Mouse (Mus musculus): ENCODE results near the gene Siglecf. TPM values are rescaled to one million over a fixed set of nuclear protein-coding genes. Genes with fewer than 3 reads are reported as not detected.
A peak's percentile ranks its signal among the peaks of the same experiment; 100 is the strongest.
"Not testable (repeated sequence)": the region's sequence is repeated elsewhere in the genome, so short reads cannot be mapped to it uniquely, and the experiment has no call there.

Siglecf gene
- total RNA-seq (2015; ENCODE audit: low replicate concordance) (6.3 and 10.5 TPM in 2 replicates), total RNA-seq (2017; ENCODE audit: low replicate concordance) (1.8 and 2.9 TPM in 2 replicates)

- ATAC-seq (replicated peaks; ENCODE audit: low FRiP score, poor library complexity, severe bottlenecking): no peak
These were observed at the start of gene Siglecf for GRCm38 (mm10) chr7:43351154-43351553. Siglecf (plus strand) TSS chr7:43351341.

GRCm38 (mm10) chr7:43305235-43305634 lies 45.9 kb upstream of the Siglecf start:
- no peak for ATAC-seq (replicated peaks; ENCODE audit: low FRiP score, poor library complexity, severe bottlenecking)

- ATAC-seq (replicated peaks; ENCODE audit: low FRiP score, poor library complexity, severe bottlenecking): no peak
These were observed 42.1 kb upstream of the Siglecf start for GRCm38 (mm10) chr7:43309069-43309468.

DNA sequence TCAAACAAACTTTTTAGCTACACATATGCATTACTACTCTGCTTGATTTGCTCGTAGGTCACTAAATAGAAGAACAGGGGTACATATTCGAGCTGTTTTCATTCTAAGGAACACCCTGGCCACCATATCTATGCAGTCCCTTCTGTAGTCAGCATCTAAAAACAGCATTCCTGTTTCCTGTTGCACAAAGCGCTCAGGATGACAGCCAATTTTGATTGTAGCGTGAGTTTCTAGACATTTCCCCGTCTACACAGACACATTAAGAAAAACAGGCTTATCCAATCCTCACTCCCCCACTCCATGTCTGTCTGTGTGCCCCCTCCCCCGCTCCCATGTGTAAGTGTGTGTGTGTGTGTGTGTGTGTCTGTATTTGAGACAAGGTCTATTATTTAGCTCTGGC lies 39.5 kb upstream of the Siglecf start:
- ATAC-seq (replicated peaks; ENCODE audit: low FRiP score, poor library complexity, severe bottlenecking): no peak

- peak; percentile 60 for ATAC-seq (replicated peaks; ENCODE audit: low FRiP score, poor library complexity, severe bottlenecking)
These were observed 38.6 kb upstream of the Siglecf start for GRCm38 (mm10) chr7:43312386-43313012.

DNA sequence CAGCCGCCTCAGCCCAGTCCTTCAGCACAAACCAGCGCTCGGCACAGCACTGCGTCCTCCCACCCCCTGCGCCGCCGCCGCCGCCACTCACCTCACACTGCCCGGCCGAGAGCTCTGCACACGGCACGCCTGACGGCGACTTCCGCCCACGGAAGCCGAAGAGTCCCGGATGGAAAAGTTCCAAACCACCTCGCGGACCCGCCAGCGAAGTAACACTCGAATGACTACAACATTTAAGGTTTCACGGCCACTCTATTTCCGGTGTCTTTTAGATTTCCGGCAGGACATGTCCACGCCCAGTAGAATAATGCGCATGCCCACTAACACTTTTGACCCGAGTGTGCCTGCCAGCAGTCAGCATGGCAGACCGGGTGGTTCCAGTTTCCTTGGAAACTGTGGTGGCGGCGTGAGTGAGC lies 38.1 kb upstream of the Siglecf start, which contains the start of gene Zfp715:
Gene Zfp715 (minus strand): TSS at position 282 of the 416 bp plus-strand sequence.
- peak; percentile 95 for ATAC-seq (replicated peaks; ENCODE audit: low FRiP score, poor library complexity, severe bottlenecking)

- no peak for ATAC-seq (replicated peaks; ENCODE audit: low FRiP score, poor library complexity, severe bottlenecking)
These were observed 24.8 kb upstream of the Siglecf start for GRCm38 (mm10) chr7:43326223-43326780.

DNA sequence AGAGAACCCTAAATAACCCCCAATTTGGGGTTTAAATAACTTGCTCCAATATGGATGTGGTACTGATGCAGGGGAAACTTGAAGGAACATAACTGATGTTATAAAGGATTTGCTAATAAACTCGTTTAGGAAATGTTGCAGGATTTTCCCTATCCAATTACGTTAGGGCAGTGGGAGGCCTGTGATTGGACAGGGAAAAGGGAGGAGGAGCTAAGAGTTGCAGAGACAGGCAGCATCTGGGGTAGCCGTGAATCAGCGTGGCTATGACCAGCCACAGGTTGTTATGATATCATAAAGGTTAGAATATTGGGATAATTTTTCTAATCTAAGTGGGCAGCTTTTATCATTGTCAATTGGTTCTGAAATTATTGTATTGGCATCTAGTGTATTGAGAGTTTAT lies 23.0 kb upstream of the Siglecf start:
- ATAC-seq (replicated peaks; ENCODE audit: low FRiP score, poor library complexity, severe bottlenecking): no peak

DNA sequence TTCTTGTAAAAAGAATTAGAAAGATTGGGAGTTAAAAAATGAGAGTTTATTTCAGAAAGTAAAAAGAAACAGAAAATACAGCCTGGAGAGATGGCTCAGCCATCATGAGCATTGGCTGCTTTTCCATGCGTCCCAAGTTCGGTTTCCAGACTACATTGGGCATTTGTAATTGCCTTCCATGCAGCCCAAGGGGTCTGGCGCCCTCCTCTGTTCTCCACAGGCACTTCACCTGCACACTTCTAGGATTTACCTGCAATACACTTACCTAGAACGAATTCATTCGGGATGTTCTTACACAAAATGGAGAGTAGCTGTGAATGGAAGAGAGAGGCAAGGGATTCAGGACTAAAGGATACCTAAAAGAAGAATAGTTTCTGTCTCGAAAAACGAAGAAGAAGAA lies 17.9 kb upstream of the Siglecf start:
- no peak for ATAC-seq (replicated peaks; ENCODE audit: low FRiP score, poor library complexity, severe bottlenecking)

DNA sequence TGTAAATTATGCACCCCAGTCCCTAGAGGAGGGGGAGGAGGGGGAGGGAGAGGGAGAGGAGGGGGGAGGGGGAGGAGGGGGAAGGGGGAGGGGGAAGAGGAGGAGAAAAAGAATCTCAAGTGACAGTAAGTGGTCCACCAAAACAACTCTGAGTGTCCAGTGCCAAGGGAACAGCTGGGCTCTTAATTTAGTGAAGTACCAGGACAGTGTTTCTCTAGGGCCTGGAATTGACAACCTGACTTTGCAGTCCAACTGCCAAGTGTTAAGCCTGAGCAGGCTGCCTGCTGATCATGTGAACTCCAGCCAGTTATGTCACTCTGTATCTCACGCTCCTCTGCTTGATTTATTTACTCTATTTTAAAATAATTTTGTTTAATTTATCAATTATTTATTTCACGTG lies 17.2 kb upstream of the Siglecf start:
- ATAC-seq (replicated peaks; ENCODE audit: low FRiP score, poor library complexity, severe bottlenecking): no peak

GRCm38 (mm10) chr7:43340771-43341170 lies 10.4 kb upstream of the Siglecf start:
- no peak for ATAC-seq (replicated peaks; ENCODE audit: low FRiP score, poor library complexity, severe bottlenecking)

GRCm38 (mm10) chr7:43343191-43343590 lies 8.0 kb upstream of the Siglecf start:
- no peak for ATAC-seq (replicated peaks; ENCODE audit: low FRiP score, poor library complexity, severe bottlenecking)

GRCm38 (mm10) chr7:43344020-43344419 lies 7.1 kb upstream of the Siglecf start:
- no peak for ATAC-seq (replicated peaks; ENCODE audit: low FRiP score, poor library complexity, severe bottlenecking)

DNA sequence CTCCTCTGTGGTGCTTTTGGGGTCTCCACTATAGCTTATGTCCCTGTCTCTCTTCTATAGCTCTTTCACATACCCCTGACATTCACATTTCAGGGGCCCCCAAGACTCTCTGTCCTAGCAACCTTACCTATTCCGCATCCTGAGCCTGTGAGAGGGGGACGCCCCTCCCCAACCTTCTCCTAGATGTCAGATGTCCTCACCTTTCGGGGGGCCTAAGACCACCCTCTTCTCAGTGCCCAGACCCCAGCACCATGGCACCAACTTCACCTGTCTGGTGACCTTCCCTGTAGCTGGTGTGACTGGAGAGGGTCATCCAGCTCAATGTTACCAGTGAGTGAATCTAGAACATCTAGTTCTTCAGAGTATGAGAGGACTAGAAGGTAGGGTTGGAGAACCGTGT lies 6.7 kb upstream of the Siglecf start:
- no peak for ATAC-seq (replicated peaks; ENCODE audit: low FRiP score, poor library complexity, severe bottlenecking)

GRCm38 (mm10) chr7:43346148-43346547 lies 5.0 kb upstream of the Siglecf start:
- no peak for ATAC-seq (replicated peaks; ENCODE audit: low FRiP score, poor library complexity, severe bottlenecking)

- no peak for ATAC-seq (replicated peaks; ENCODE audit: low FRiP score, poor library complexity, severe bottlenecking)
These were observed 4.6 kb upstream of the Siglecf start for GRCm38 (mm10) chr7:43346571-43346970.

DNA sequence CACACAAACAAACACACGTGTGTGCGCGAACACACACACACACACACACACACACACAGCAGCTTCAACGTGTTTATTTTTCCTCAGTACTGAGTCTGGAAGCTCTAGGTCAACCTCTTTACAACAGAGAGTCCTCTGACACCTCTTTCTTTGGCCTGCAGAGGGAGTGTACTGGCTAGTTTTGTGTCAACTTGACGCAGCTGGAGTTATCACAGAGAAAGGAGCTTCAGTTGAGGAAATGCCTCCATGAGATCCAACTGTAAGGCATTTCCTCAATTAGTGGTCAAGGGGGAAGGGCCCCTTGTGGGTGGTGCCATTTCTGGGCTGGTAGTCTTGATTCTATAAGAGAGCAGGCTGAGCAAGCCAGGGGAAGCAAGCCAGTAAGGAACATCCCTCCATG lies 1.5 kb upstream of the Siglecf start:
- ATAC-seq (replicated peaks; ENCODE audit: low FRiP score, poor library complexity, severe bottlenecking): not testable (repeated sequence)

- no peak for ATAC-seq (replicated peaks; ENCODE audit: low FRiP score, poor library complexity, severe bottlenecking)
These were observed 2.0 kb downstream of the Siglecf start for GRCm38 (mm10) chr7:43353118-43353517.

- no peak for ATAC-seq (replicated peaks; ENCODE audit: low FRiP score, poor library complexity, severe bottlenecking)
These were observed 2.6 kb downstream of the Siglecf start for GRCm38 (mm10) chr7:43353758-43354157.

DNA sequence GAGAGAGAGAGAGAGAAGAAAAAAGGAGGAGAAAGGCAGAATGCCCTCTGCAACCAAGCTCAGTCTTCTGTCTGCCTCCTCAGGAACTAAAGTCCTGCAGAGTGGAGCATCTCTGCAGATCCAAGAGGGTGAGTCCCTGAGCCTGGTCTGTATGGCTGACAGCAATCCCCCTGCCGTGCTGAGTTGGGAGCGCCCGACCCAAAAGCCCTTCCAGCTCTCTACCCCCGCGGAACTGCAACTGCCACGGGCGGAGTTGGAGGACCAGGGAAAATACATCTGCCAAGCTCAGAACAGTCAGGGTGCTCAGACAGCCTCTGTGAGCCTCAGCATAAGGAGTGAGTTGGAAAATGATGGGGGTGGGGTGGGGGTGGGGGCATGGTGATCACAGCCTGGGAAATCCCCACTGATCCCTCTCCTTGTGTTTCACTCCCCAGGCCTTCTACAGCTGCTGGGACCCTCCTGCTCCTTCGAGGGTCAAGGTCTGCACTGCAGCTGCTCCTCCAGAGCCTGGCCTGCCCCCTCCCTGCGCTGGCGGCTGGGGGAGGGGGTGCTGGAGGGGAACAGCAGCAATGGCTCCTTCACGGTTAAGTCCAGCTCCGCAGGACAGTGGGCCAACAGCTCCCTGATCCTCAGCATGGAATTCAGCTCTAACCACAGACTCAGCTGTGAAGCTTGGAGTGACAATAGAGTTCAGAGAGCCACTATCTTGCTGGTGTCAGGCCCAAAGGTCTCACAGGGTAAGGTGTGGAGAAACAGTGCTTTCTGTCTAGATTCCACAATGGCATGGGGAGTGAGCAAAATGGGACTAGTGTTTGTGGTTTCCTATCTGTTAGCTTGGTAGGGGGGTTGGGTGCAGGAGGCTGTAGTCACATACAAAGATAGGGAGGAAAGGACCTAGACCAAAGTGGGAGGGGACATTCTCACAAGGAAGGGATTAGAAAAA lies 4.0 kb downstream of the Siglecf start:
- no peak for ATAC-seq (replicated peaks; ENCODE audit: low FRiP score, poor library complexity, severe bottlenecking)

GRCm38 (mm10) chr7:43358556-43358955 lies 7.4 kb downstream of the Siglecf start:
- ATAC-seq (replicated peaks; ENCODE audit: low FRiP score, poor library complexity, severe bottlenecking): no peak
